Mouse (Mus musculus) hindbrain, embryonic 14.5 days (tissue): ENCODE measurements around the gene Chn2. TPM values are rescaled to one million over a fixed set of nuclear protein-coding genes. Genes with fewer than 3 reads are reported as not detected.

Experiments
- ATAC-seq: fragments of 200-750 bp; cut with Nextera tagmentation; 2 replicates; pipeline ENCODE4 v1.8.0; 2017; ENCODE audit warnings: moderate number of reproducible peaks, mild to moderate bottlenecking, moderate TSS enrichment, moderate library complexity; ENCODE audit not compliant: low FRiP score
- DNase-seq: peaks from one replicate; pipeline ENCODE4 v3.0.0-alpha.2; 2015; ENCODE audit warnings: low spot score
- H3K27ac ChIP-seq: fragments of 300-500 bp; sonication (generic); 2 replicates; pipeline ENCODE4 v1.5.1; 2014; ENCODE audit warnings: mild to moderate bottlenecking, moderate library complexity
- H3K27me3 ChIP-seq: fragments of 300-500 bp; sonication (generic); 2 replicates; pipeline ENCODE4 v1.6.1; 2014; ENCODE audit warnings: mild to moderate bottlenecking, low read length, mixed read lengths; ENCODE audit not compliant: control insufficient read depth, insufficient read depth
- H3K36me3 ChIP-seq: fragments of 300-500 bp; sonication (generic); replicated peaks from 2 replicates; pipeline ENCODE4 v1.6.1; 2014; ENCODE audit not compliant: control insufficient read depth, insufficient read depth
- H3K4me1 ChIP-seq: fragments of 300-500 bp; sonication (generic); replicated peaks from 2 replicates; pipeline ENCODE4 v1.6.1; 2014; ENCODE audit warnings: antibody characterized with exemption, low read length, mixed read lengths; ENCODE audit not compliant: control insufficient read depth, insufficient read depth
- H3K4me2 ChIP-seq: fragments of 300-500 bp; sonication (generic); replicated peaks from 2 replicates; pipeline ENCODE4 v1.6.1; 2014; ENCODE audit warnings: mild to moderate bottlenecking, moderate library complexity
- H3K4me3 ChIP-seq: fragments of 300-500 bp; sonication (generic); replicated peaks from 2 replicates; pipeline ENCODE4 v1.5.1; 2014; ENCODE audit warnings: mild to moderate bottlenecking, low read length
- H3K9ac ChIP-seq: fragments of 300-500 bp; sonication (generic); 2 replicates; pipeline ENCODE4 v1.6.1; 2014
- H3K9me3 ChIP-seq: fragments of 300-500 bp; sonication (generic); 2 replicates; pipeline ENCODE4 v1.6.1; 2016; ENCODE audit warnings: low read length; ENCODE audit not compliant: control insufficient read depth
- WGBS: fragments of 180-500 bp; shearing (Covaris S2); extraction: QIAGEN DNeasy Blood & Tissue Kit; methylation state at CpG from one replicate; pipeline ENCODE4 v1.1.7; 2014; 5-methylcytosine and 5-hydroxymethylcytosine counted together
- polyA plus RNA-seq: library from polyadenylated mRNA; unstranded; fragments of >200 nt; fragmentation: Nextera tagmentation; extraction: Ambion mirVana; gene quantifications from 2 replicates; pipeline ENCODE4 v1.2.1, GENCODE M21; 2014

The Chn2 gene
- polyA plus RNA-seq, 1 experiment from 2014 or later = 28.3 TPM

GRCm38 (mm10) chr6:54048768-54049167 lies 9.4 kb downstream of the Chn2 start:
- Histone ChIP-seq H3K4me2 (no peak overlapping the region), H3K9me3 (no peaks in the 10 kb centered on the region), H3K36me3 (no peaks in the 10 kb centered on the region), H3K9ac (no peak overlapping the region), H3K27me3 (no peaks in the 10 kb centered on the region), H3K4me1 (no peaks in the 10 kb centered on the region; the same call in 1 of the 2 replicates), H3K27ac (no peak overlapping the region), H3K4me3 (no peak overlapping the region)
- DNase-seq (no peak), ATAC-seq (no peak)
- WGBS = 88% methylated on average over 6 of the region's 6 CpGs

DNA sequence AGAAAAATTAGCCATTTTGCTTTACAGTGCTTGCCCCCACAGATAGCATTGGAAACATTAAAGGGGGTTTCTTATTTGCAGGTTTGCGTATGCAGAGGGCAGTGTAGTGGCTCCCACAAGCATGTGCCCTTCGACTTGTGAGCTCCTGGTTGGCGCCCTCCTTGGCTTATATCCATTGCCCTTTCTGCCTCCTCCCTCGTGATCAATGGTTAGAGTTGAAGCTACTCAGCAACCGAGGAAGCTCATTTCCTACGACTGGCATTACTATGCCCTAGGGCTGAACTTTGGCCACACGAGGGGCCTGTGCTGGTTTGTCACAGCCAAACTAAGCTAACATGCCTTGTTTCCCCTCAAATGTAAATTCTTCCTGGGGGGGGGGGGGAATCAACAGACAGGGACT lies 11.8 kb downstream of the Chn2 start:
- no peak overlapping the region for H3K9ac ChIP-seq
- H3K4me2 ChIP-seq = no peak overlapping the region
- no peaks in the 10 kb centered on the region for H3K9me3 ChIP-seq
- H3K36me3 ChIP-seq = no peaks in the 10 kb centered on the region
- H3K27ac ChIP-seq = no peak overlapping the region
- H3K27me3 ChIP-seq = no peaks in the 10 kb centered on the region
- no peak overlapping the region for H3K4me3 ChIP-seq
- H3K4me1 ChIP-seq = peaks cover 13% of the 10 kb centered on the region; the same call in 1 of the 2 replicates
- 48% methylated on average over 7 of the region's 7 CpGs for WGBS
- ATAC-seq (no peak), DNase-seq (no peak)

GRCm38 (mm10) chr6:54052124-54052523 lies 12.8 kb downstream of the Chn2 start:
- H3K36me3 ChIP-seq = no peaks in the 10 kb centered on the region
- H3K4me1 ChIP-seq = peaks cover 18% of the 10 kb centered on the region
- 91% methylated on average over 7 of the region's 7 CpGs for WGBS
- no peak overlapping the region for H3K4me2 ChIP-seq
- H3K27ac ChIP-seq = no peak overlapping the region
- ATAC-seq = no peak
- no peak overlapping the region for H3K4me3 ChIP-seq
- H3K9me3 ChIP-seq = no peaks in the 10 kb centered on the region
- DNase-seq = no peak
- no peaks in the 10 kb centered on the region for H3K27me3 ChIP-seq
- no peak overlapping the region for H3K9ac ChIP-seq

DNA sequence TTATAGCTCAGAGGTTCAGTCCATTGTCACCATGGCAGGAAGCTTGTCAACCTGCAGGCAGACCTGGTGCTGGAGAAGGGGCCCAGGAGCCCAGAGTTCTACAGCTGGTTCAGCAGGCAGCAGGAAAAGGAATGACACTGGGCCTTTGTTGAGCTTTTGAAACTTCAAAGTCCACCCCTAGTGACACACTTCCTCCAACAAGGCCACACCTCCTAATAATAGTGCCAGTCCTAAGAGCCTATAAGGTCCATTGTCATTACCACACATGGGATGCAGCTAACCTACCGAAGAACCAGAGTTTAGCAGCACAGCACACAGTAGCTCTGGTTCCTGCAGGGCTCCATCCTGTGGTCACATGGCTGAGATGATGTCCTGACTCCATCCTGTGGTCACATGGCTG lies 13.3 kb downstream of the Chn2 start:
- Histone ChIP-seq H3K9ac (no peak overlapping the region), H3K4me1 (peaks cover 21% of the 10 kb centered on the region), H3K9me3 (no peaks in the 10 kb centered on the region), H3K4me3 (no peak overlapping the region), H3K27ac (no peak overlapping the region), H3K27me3 (no peaks in the 10 kb centered on the region), H3K4me2 (no peak overlapping the region), H3K36me3 (no peaks in the 10 kb centered on the region)
- ATAC-seq = no peak
- no peak for DNase-seq
- WGBS = 84% methylated on average over 1 of the region's 1 CpGs

DNA sequence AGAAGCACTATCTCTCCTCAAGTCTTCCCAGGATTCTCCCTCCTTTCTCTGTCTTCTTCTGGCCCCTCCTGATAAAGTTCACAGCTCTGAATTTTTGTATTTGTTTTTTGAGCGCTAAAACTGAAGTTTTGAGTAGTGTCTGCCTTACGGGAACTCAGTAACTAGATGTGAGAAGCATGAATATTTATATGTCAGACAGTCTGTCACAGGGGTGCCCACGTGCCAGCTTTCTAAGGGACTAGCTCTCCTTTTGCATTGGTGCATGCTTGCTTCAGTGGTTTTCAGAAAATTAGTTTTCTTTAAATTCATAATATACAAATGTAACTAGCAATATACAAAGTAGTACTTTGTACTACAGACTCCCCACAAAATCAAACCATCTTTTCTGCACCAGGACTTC lies 14.0 kb downstream of the Chn2 start:
- no peak overlapping the region for H3K4me2 ChIP-seq
- DNase-seq (no peak), ATAC-seq (no peak)
- H3K4me1 ChIP-seq = peaks cover 21% of the 10 kb centered on the region
- WGBS = 70% methylated on average over 3 of the region's 3 CpGs
- H3K27ac ChIP-seq = no peak overlapping the region
- no peaks in the 10 kb centered on the region for H3K9me3 ChIP-seq
- no peaks in the 10 kb centered on the region for H3K36me3 ChIP-seq
- H3K4me3 ChIP-seq = no peak overlapping the region
- no peak overlapping the region for H3K9ac ChIP-seq
- H3K27me3 ChIP-seq = no peaks in the 10 kb centered on the region

DNA sequence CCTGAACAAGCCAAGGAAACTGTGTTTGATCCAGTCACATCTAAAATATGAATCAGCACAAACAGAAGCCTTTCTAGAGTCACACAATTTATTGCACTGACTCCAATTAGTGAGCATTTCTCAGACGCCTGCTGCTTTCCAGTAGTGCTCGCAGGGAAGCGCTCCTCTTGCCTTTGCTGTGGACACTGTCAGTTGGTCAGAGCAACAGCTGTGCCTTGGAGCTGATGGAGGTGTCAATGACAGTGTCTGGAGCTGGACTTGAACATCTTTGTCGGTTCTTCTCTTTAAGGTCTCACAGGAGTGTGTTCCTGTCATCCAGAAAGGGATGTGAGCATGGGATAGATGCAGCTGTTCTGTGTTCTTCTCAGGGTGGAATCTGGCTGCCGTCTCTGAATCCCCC lies 16.0 kb downstream of the Chn2 start:
- Histone ChIP-seq H3K27me3 (no peaks in the 10 kb centered on the region), H3K9ac (no peak overlapping the region), H3K4me3 (no peak overlapping the region), H3K9me3 (no peaks in the 10 kb centered on the region), H3K4me1 (peaks cover 21% of the 10 kb centered on the region), H3K4me2 (no peak overlapping the region), H3K36me3 (no peaks in the 10 kb centered on the region), H3K27ac (no peak overlapping the region)
- no peak for DNase-seq
- 78% methylated on average over 5 of the region's 5 CpGs for WGBS
- no peak for ATAC-seq

GRCm38 (mm10) chr6:54056548-54057532 lies 17.5 kb downstream of the Chn2 start:
- no peak for DNase-seq
- Histone ChIP-seq H3K4me1 (peaks cover 28% of the 10 kb centered on the region), H3K27ac (0 out of 2 replicates have a peak overlapping the region, but pooled peaks have one; percentile 20), H3K4me2 (no peak overlapping the region), H3K27me3 (no peaks in the 10 kb centered on the region), H3K36me3 (no peaks in the 10 kb centered on the region), H3K9me3 (no peaks in the 10 kb centered on the region), H3K9ac (no peak overlapping the region), H3K4me3 (no peak overlapping the region)
- no peak for ATAC-seq
- 65% methylated on average over 18 of the region's 18 CpGs for WGBS

GRCm38 (mm10) chr6:54057661-54058060 lies 18.3 kb downstream of the Chn2 start:
- Histone ChIP-seq H3K9ac (no peak overlapping the region), H3K36me3 (no peaks in the 10 kb centered on the region), H3K27ac (no peak overlapping the region), H3K9me3 (no peaks in the 10 kb centered on the region), H3K27me3 (no peaks in the 10 kb centered on the region), H3K4me3 (no peak overlapping the region), H3K4me1 (peaks cover 28% of the 10 kb centered on the region), H3K4me2 (no peak overlapping the region)
- DNase-seq (no peak), ATAC-seq (no peak)
- whole genome bisulfite sequencing = 81% methylated on average over 10 of the region's 10 CpGs

DNA sequence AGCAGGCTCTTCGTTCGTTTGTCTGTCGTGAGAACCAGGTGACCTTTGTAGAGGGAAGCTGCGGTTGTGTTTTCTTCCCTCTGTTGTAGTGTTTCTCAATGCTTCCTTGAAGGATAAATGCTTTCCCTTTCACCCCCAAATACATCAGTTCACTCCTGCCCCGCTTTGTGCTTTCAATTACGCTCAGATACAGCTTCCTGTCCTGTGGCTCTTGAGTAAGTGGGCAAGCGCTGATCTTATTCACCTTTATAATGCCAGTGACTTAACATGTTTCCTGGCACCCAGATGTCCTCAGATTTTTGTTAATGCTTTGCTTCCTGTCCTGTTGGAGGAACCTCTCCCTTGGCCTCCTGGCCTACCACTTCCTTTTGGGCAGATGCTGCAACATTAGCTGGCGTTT lies 19.5 kb downstream of the Chn2 start:
- no peak for ATAC-seq
- no peak for DNase-seq
- Histone ChIP-seq H3K4me1 (peaks cover 28% of the 10 kb centered on the region; the same call in 1 of the 2 replicates), H3K9me3 (no peaks in the 10 kb centered on the region), H3K4me2 (no peak overlapping the region), H3K27ac (no peak overlapping the region), H3K27me3 (no peaks in the 10 kb centered on the region), H3K9ac (no peak overlapping the region), H3K4me3 (no peak overlapping the region), H3K36me3 (no peaks in the 10 kb centered on the region)
- WGBS = 79% methylated on average over 8 of the region's 8 CpGs
